Mouse (Mus musculus) cerebellum, postnatal 4 days (tissue): Measurements from ENCODE around the gene Fgfr3.

ENCODE experiments used
- DNase-seq, 2 experiments: peaks; one replicate each; pipeline ENCODE4 v3.0.0; 2022; ENCODE audit warnings: low spot score in 2 of 2, mixed read lengths in 1 of 2

Fgfr3 gene

DNA sequence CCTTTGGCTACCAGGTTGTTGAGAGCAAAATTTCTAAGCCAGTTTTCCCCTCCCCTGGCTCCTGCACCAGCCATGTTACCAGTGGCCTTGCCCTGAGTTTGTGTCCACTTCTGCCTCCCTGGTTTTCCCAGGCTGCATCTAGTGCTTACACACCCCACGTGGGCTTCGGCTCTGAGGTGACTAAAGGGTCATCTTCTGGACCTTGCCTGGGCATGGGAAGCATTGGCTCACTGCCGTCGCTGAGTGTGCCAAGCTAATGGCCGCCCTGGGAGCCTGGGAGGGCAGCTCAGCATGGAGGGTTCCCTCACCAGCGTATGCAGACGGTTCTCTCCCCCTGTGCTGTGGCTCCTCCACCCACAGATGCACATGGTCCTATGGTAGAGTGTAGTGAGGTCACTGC lies 7.4 kb downstream of the Fgfr3 start:
- DNase-seq, result no peak

DNA sequence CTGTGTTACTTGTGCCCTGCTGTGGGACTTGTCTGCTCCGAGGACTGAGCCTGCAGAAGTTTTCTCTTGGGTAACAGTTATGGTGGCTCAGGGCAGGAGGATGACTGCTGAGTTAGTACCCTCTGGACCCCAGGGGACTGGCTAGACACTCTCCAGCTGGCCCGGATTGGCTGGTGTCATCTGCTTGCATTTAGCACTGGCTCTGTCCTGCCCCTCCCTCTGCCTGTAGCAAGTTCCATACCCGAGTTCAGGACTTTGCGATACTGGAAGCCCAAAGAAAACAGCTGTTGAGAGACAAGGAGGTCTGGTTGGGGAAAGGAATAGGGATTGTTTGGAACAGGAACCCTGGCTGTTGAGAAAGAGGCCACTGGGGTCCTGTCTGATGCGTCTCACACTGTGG lies 9.0 kb downstream of the Fgfr3 start:
- DNase-seq, result no peak

DNA sequence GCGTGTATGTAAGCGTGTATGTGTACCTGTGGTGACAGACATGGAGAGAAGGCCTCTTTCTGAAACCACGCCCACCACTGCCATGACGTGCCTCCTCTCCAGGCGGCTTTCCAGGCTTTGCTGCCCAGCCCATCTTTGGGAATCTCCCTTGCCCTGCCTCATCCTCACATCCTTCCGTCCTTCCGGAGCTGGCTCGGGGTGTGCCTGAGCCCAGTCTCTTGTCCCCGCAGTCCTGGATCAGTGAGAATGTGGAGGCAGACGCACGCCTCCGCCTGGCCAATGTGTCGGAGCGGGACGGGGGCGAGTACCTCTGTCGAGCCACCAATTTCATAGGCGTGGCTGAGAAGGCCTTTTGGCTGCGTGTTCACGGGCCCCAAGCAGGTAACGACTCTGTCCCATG lies 9.6 kb downstream of the Fgfr3 start:
- no peak for DNase-seq

DNA sequence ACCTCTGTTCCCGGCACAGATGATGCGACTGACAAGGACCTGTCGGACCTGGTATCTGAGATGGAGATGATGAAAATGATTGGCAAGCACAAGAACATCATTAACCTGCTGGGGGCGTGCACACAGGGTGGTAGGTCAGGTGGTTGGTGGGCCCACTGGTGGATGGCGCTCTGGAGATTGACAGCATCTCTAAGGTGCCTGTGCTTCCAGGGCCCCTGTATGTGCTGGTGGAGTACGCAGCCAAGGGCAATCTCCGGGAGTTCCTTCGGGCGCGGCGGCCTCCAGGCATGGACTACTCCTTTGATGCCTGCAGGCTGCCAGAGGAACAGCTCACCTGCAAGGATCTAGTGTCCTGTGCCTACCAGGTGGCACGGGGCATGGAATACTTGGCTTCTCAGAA lies 12.4 kb downstream of the Fgfr3 start:
- no peak for DNase-seq

DNA sequence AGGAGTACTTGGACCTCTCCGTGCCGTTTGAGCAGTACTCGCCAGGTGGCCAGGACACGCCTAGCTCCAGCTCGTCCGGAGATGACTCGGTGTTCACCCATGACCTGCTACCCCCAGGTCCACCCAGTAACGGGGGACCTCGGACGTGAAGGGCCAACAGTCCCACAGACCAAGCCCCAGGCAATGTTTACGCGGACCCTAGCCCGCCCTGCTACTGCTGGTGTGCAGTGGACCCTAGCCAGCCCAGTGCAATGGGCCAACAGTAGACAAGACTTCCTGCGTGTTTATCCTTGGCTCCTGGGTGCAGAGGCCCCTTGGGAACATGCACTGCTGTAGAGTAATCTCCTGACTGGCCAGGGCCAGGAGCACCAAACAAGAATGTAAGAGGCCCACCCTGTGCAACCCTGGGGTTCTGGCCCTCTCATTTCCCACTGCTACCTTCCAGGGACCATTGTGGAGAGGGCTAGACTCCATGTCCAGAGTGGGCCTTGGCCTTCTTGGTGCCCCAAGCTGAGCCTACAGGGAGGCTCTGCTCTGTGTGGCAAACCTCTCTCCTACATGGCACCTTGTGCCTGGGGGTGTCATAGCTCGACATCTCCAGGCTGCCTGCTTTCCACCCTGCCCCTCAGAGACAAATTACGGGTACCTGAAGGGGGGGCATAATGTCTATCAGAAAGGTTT lies 14.1 kb downstream of the Fgfr3 start:
- DNase-seq, result no peak

DNA sequence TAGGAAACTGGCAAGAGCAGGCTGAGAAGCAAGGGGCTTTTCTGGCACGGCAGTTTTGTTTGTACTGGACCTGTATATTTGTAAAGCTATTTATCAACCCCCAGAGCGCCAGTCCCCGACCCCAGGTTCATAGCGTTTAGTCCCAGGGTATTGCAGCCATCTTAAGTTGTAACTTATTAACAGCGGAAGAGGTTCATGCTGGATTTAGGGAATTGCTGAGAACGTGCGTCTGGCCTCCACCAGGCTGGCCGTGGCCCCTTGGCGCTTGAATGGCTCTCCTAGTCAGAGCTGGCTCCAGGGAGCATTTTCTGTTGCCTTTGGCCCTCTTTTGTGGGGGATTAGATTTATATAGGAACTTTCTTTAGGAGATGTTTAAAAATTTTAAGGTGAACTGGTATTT lies 14.8 kb downstream of the Fgfr3 start:
- no peak for DNase-seq

DNA sequence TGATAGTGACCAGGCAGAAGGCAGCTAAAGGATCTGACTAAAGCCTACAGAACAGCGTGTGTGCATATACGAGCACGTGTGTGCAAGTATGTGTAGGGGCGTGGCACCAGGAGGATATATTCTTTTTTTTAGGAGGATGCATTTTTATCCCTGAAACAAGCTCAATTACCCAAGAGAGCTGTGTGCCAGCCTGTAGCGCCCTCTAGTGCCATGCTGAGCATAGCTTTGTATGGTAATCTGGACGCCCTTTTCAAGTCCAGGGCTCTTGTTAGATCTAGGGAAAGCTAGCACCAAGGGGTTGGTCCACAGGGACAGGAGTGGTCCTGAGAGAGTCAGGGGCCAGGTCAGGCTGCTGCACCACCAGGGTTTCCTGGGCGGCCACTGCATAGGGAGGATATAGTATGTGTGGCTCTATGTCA lies 16.4 kb downstream of the Fgfr3 start:
- DNase-seq, result peak; percentile 52 to 75

DNA sequence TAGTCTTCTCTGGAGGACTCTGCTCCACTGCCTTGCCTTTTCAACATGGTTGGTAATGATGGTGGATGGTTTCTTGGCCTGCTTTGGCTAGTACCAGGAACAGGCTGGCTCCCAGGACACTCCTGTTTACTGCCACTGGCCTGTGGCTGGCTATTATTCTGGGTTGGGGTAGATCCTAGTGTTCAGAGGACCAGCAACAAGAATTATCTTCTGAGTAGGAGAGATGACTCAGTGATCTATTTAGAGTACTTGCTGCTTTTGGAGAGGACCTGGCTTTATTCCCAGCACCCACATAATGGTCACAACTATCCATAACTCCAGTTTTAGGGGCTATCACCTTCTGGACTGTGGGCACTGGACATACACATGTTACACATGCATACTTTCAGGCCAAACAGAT lies 16.9 kb downstream of the Fgfr3 start:
- DNase-seq, result no peak

DNA sequence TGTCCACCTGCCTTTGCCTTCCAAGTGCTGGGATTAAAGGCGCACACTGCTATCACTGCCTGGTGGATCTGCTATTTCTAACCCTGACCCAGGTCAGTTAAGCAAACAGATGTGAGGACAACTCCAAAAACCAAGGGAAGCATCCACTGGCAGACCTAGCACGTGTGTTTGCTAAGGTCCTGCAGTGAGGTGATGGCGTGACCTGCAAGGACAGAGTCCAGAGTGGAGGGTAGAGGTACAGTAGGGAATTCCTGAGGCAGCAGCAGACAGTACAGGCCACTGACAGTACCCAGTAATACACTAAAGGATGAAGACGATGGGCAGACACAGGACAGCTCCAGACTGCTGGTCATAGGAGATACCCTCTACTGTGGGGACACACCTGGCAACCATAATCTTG lies 19.1 kb downstream of the Fgfr3 start:
- DNase-seq, result no peak

DNA sequence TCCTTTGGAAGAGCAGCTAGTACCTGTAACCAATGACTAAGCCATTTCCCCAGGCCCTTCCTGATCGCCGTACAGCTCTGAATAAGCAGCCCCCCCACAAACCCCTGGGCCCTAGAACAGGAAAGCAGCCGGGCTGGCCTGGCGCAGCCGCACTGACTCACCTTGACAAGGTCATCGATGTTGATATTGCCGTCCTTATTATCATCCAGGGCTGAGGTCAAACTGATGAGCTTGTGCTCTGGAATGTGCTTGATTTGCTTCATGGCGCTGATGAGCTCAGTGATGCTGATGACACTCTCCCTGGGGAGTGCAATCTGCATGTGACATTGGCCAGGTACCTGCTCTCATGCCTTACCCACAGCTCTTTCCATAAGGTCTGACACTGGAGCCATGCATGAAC lies 22.0 kb downstream of the Fgfr3 start:
- no peak for DNase-seq

DNA sequence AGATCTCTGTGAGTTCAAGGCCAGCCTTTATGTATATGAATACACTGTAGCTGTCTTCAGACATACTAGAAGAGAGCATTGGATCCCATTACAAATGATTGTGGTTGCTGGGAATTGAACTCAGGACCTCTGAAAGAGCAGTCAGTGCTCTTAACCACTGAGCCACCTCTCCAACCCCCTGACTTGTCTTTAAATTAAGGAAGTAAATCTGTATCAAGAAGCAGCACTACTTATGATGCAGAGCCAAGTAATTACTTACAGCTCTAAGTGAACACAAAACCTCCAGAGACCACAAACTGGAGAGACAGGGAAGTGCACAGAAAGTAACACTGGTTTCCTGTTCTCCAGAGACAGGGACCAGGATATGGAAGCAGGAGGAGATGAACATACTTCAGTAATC lies 55.7 kb downstream of the Fgfr3 start:
- DNase-seq, result no peak

DNA sequence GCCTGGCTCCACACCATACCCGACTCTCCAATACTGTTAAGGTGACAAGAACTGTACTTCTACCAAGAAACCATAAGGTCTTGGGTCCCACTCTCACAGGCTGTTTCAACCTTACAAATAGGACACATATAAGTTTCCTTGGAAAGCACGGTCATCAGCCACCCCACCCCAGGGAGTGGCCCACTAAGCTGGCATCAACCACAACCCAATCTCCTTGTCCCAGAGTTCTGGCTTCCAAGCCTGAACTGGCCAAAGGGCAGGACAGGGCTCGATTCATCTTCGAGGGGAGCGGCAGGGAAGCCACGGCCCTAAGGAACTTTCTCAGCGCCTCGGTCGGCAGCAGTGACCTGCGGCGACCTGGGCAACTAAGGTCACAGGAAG lies 60.5 kb downstream of the Fgfr3 start:
- no peak for DNase-seq

DNA sequence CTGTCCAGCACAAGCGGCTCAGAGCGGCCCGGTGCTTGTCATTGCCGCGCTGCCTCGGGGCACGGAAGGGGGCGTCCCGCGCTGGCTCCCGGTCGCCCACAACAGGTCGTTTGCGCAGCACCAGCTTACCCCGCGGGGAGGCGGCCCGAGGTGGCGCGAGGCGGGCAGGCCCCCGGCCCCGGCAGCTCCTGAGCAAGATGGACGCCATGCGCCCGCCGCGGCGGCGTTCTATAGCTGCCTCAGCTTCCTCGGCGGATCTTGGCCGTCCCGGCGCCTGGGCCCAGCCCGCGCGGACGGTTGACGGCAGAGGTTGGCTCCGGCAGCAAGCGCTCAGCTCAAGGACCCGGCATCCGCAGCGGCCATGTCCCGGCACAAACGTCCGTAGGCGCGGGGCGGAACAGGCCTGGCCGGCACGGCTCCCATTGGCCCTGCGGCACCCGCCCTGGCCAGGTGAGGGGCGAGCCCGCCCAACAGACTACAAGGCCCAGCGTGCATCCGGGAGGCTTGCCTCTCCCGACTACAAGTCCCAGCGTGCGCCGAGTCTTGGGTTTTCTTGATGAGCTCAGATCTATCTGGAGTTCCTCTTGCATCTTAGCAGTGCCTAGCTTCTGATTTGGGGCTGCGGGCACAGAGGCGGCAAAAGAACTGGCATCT lies 61.0 kb downstream of the Fgfr3 start, which contains the start of gene Letm1:
Letm1 (minus strand) TSS at position 473 of the 654 bp plus-strand sequence.
- peak; percentile 78 to 89 for DNase-seq

DNA sequence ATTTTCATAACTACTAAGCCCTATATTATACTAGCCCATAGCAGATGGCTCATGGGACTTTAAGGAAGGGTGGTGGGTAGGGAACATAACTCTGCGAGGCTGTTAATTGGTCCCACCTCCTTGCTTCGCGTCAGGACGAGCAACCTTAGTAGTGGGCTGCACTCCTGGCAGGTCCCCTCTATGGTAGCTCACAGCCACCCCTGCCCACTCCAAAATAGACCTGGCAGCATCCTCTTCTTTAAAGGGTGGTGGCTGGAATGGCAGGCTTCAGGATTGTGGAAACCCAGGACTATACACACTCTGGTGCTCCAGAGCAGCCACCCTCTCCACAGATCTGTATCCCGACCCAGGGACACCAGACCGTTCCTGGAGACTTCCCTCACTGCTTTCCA lies 61.5 kb downstream of the Fgfr3 start:
- no peak for DNase-seq
